Mouse (Mus musculus) neural tube, embryonic 14.5 days (tissue): ENCODE data around the gene 5530401A14Rik. TPM values are rescaled to one million over a fixed set of nuclear protein-coding genes. Genes with fewer than 3 reads are reported as not detected.
A peak's percentile ranks its signal among the peaks of the same experiment; 100 is the strongest.

Source experiments
- ATAC-seq: fragments of 200-750 bp; cut with Nextera tagmentation; 2 replicates; pipeline ENCODE4 v1.8.0; 2017; ENCODE audit warnings: low read depth, mild to moderate bottlenecking, moderate TSS enrichment, moderate library complexity
- H3K27ac ChIP-seq: fragments of 300-500 bp; sonication (generic); 2 replicates; pipeline ENCODE4 v1.5.1; 2014; ENCODE audit warnings: low read depth, mild to moderate bottlenecking, control low read depth, low read length, moderate library complexity, mixed read lengths
- H3K27me3 ChIP-seq: fragments of 300-500 bp; sonication (generic); 2 replicates; pipeline ENCODE4 v1.6.1; 2014; ENCODE audit warnings: low read length; ENCODE audit not compliant: control insufficient read depth, insufficient read depth
- H3K36me3 ChIP-seq: fragments of 300-500 bp; sonication (generic); 2 replicates; pipeline ENCODE4 v1.6.1; 2014; ENCODE audit warnings: low read length, mixed read lengths; ENCODE audit not compliant: control insufficient read depth, insufficient read depth
- H3K4me1 ChIP-seq: fragments of 300-500 bp; sonication (generic); 2 replicates; pipeline ENCODE4 v1.6.1; 2014; ENCODE audit warnings: low read length; ENCODE audit not compliant: control insufficient read depth, insufficient read depth
- H3K4me2 ChIP-seq: fragments of 300-500 bp; sonication (generic); 2 replicates; pipeline ENCODE4 v1.6.1; 2014; ENCODE audit warnings: mild to moderate bottlenecking, low read depth, low read length, control low read depth
- H3K4me3 ChIP-seq: fragments of 300-500 bp; sonication (generic); 2 replicates; pipeline ENCODE4 v1.5.1; 2014; ENCODE audit warnings: low read depth, low read length, control low read depth, mixed read lengths
- H3K9ac ChIP-seq: fragments of 300-500 bp; sonication (generic); replicated peaks from 2 replicates; pipeline ENCODE4 v1.6.1; 2014; ENCODE audit warnings: low read depth, mild to moderate bottlenecking, control low read depth, low read length, mixed read lengths
- H3K9me3 ChIP-seq: fragments of 300-500 bp; sonication (generic); 2 replicates; pipeline ENCODE4 v1.6.1; 2016; ENCODE audit warnings: low read length; ENCODE audit not compliant: control insufficient read depth
- WGBS: fragments of 180-500 bp; shearing (Covaris S2); extraction: QIAGEN DNeasy Blood & Tissue Kit; methylation state at CpG from one replicate; pipeline ENCODE4 v1.1.7; 2014; 5-methylcytosine and 5-hydroxymethylcytosine counted together
- polyA plus RNA-seq: library from polyadenylated mRNA; unstranded; fragments of >200 nt; fragmentation: Nextera tagmentation; extraction: Ambion mirVana; gene quantifications from 2 replicates; pipeline ENCODE4 v1.2.1, GENCODE M21; 2014

The 5530401A14Rik gene
- 1.2 and 2.1 TPM in 2 replicates for polyA plus RNA-seq

- Histone ChIP-seq H3K9ac (no peak within 1 kb of the TSS), H3K4me1 (no peaks in the 10 kb centered on the region), H3K36me3 (no peaks in the 10 kb centered on the region), H3K4me3 (no peak within 1 kb of the TSS), H3K4me2 (no peak within 1 kb of the TSS), H3K27ac (no peak within 1 kb of the TSS), H3K27me3 (no peaks in the 10 kb centered on the region), H3K9me3 (no peaks in the 10 kb centered on the region)
- ATAC-seq, result peak; percentile 84
- 22% methylated on average over 4 of the region's 4 CpGs for WGBS
Measured at GRCm38 (mm10) chr11:81860250-81860972, at the start of gene 5530401A14Rik. TSS of gene 5530401A14Rik (plus strand) at chr11:81860673.

- no peak overlapping the region for H3K4me2 ChIP-seq
- no peak overlapping the region for H3K9ac ChIP-seq
- WGBS, result 100% methylated on average over 1 of the region's 1 CpGs
- no peak overlapping the region for H3K27ac ChIP-seq
- no peaks in the 10 kb centered on the region for H3K36me3 ChIP-seq
- H3K9me3 ChIP-seq, result no peaks in the 10 kb centered on the region
- H3K4me3 ChIP-seq, result no peak overlapping the region
- no peak for ATAC-seq
- no peaks in the 10 kb centered on the region for H3K27me3 ChIP-seq
- no peaks in the 10 kb centered on the region for H3K4me1 ChIP-seq
Measured at GRCm38 (mm10) chr11:81814816-81815215, 45.7 kb upstream of the 5530401A14Rik start.

- no peak overlapping the region for H3K4me3 ChIP-seq
- no peaks in the 10 kb centered on the region for H3K27me3 ChIP-seq
- H3K4me2 ChIP-seq, result no peak overlapping the region
- H3K27ac ChIP-seq, result no peak overlapping the region
- H3K9ac ChIP-seq, result no peak overlapping the region
- no peaks in the 10 kb centered on the region for H3K4me1 ChIP-seq
- no peaks in the 10 kb centered on the region for H3K36me3 ChIP-seq
- no peak for ATAC-seq
- WGBS, result 35% methylated on average over 5 of the region's 5 CpGs
- no peaks in the 10 kb centered on the region for H3K9me3 ChIP-seq
Measured at GRCm38 (mm10) chr11:81816531-81816930, 43.9 kb upstream of the 5530401A14Rik start.

- WGBS, result 73% methylated on average over 1 of the region's 1 CpGs
- Histone ChIP-seq H3K27ac (no peak overlapping the region), H3K27me3 (no peaks in the 10 kb centered on the region), H3K4me2 (no peak overlapping the region), H3K36me3 (no peaks in the 10 kb centered on the region), H3K9me3 (no peaks in the 10 kb centered on the region), H3K4me3 (no peak overlapping the region), H3K9ac (no peak overlapping the region), H3K4me1 (no peaks in the 10 kb centered on the region)
- ATAC-seq, result no peak
Measured at GRCm38 (mm10) chr11:81832381-81832780, 28.1 kb upstream of the 5530401A14Rik start.

DNA sequence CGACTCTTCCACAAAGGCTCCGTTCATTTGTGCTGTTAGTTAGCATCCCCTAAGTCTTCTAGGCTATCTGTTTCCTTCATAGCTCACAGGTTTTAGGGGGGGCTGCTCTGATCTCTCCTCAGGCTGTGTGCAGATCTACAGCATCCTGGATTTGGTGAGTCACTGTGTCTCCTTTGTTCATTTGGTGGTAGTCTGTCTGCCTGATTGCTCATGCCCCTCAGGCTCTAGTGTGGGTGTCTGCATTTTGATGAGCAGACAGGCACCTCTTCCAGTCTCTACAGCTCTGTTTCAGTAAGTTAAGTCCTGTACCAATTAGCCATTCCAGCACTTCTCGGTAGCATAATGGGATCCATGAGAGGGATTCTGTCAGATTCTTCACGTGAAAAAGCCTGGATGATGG lies 22.0 kb upstream of the 5530401A14Rik start:
- Histone ChIP-seq H3K4me1 (0 out of 2 replicates have a peak, but pooled peaks cover 3% of the 10 kb centered on the region), H3K27ac (no peak overlapping the region), H3K9ac (no peak overlapping the region), H3K9me3 (no peaks in the 10 kb centered on the region), H3K27me3 (no peaks in the 10 kb centered on the region), H3K4me3 (no peak overlapping the region), H3K36me3 (no peaks in the 10 kb centered on the region), H3K4me2 (no peak overlapping the region)
- ATAC-seq, result no peak
- 67% methylated on average over 4 of the region's 4 CpGs for WGBS

DNA sequence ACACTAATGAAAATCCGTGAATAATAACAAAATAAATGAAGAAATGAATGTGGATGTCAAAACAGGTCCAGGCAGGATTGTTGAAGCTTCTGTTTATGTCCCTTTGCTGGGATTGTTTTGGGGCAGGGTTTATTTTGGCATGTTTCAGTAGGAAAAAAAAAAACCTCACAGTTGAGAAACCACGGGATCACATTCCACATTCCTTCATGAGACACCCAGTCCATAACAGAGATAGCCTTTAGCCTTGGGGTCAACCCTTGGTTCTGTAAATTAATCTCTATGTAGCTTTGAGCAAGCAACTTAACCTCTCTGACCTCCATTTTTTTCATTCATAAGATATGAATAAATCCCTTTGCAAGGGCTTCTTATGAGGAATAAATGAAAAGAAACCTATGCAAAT lies 19.5 kb upstream of the 5530401A14Rik start:
- Histone ChIP-seq H3K4me2 (no peak overlapping the region), H3K9me3 (no peaks in the 10 kb centered on the region), H3K27me3 (no peaks in the 10 kb centered on the region), H3K9ac (no peak overlapping the region), H3K36me3 (no peaks in the 10 kb centered on the region), H3K27ac (no peak overlapping the region), H3K4me3 (no peak overlapping the region), H3K4me1 (0 out of 2 replicates have a peak, but pooled peaks cover 3% of the 10 kb centered on the region)
- 74% methylated on average over 2 of the region's 2 CpGs for WGBS
- ATAC-seq, result no peak

- no peak overlapping the region for H3K4me3 ChIP-seq
- no peaks in the 10 kb centered on the region for H3K9me3 ChIP-seq
- H3K4me1 ChIP-seq, result no peaks in the 10 kb centered on the region
- 35% methylated on average over 5 of the region's 5 CpGs for WGBS
- H3K9ac ChIP-seq, result no peak overlapping the region
- H3K27me3 ChIP-seq, result no peaks in the 10 kb centered on the region
- H3K4me2 ChIP-seq, result no peak overlapping the region
- no peaks in the 10 kb centered on the region for H3K36me3 ChIP-seq
- H3K27ac ChIP-seq, result no peak overlapping the region
- ATAC-seq, result peak; percentile 56; the same call in 1 of the 2 replicates
Measured at GRCm38 (mm10) chr11:81845010-81845685, 15.3 kb upstream of the 5530401A14Rik start.

- WGBS, result 79% methylated on average over 3 of the region's 3 CpGs
- H3K36me3 ChIP-seq, result no peaks in the 10 kb centered on the region
- H3K27ac ChIP-seq, result no peak overlapping the region
- no peak overlapping the region for H3K9ac ChIP-seq
- H3K9me3 ChIP-seq, result no peaks in the 10 kb centered on the region
- H3K27me3 ChIP-seq, result no peaks in the 10 kb centered on the region
- H3K4me3 ChIP-seq, result no peak overlapping the region
- no peak for ATAC-seq
- no peak overlapping the region for H3K4me2 ChIP-seq
- no peaks in the 10 kb centered on the region for H3K4me1 ChIP-seq
Measured at GRCm38 (mm10) chr11:81845686-81846036, 14.8 kb upstream of the 5530401A14Rik start.

GRCm38 (mm10) chr11:81847773-81848490 lies 12.5 kb upstream of the 5530401A14Rik start:
- no peak for ATAC-seq
- H3K4me2 ChIP-seq, result no peak overlapping the region
- H3K4me3 ChIP-seq, result no peak overlapping the region
- no peaks in the 10 kb centered on the region for H3K4me1 ChIP-seq
- no peak overlapping the region for H3K9ac ChIP-seq
- H3K27ac ChIP-seq, result no peak overlapping the region
- no peaks in the 10 kb centered on the region for H3K9me3 ChIP-seq
- H3K36me3 ChIP-seq, result no peaks in the 10 kb centered on the region
- 43% methylated on average over 1 of the region's 1 CpGs for WGBS
- no peaks in the 10 kb centered on the region for H3K27me3 ChIP-seq
